Mouse (Mus musculus): Measurements from ENCODE around the gene Lrch1. TPM values are rescaled to one million over a fixed set of nuclear protein-coding genes. Genes with fewer than 3 reads are reported as not detected.

Lrch1 gene
- polyA plus RNA-seq, 1 experiment: 8.4 TPM

- Histone ChIP-seq H3K4me3 (ENCODE audit: insufficient read depth, low read depth, low read length) (no peak overlapping the region), H3K27ac (ENCODE audit: insufficient read depth, low read depth, low read length) (no peak overlapping the region), H3K4me1 (ENCODE audit: control insufficient read depth, insufficient read depth, low read length) (peaks cover 7% of the 10 kb centered on the region; the same call in 1 of the 2 replicates), H3K27me3 (replicated peaks; ENCODE audit: control insufficient read depth, insufficient read depth, low read length) (no peaks in the 10 kb centered on the region), H3K36me3 (ENCODE audit: control insufficient read depth, insufficient read depth, low read length) (no peaks in the 10 kb centered on the region; the same call in 1 of the 2 replicates)
- DNase-seq: no peak
- WGBS: 85% methylated on average over 8 of the region's 8 CpGs
- TF ChIP-seq POLR2A (IDR thresholded peaks at IDR 0.05; ENCODE audit: low read depth, low read length): no peak
- TF ChIP-seq CTCF (conservative IDR thresholded peaks at IDR 0.05; ENCODE audit: insufficient read depth, insufficient read length, low read depth, low read length): no peak
Observed at GRCm38 (mm10) chr14:74855429-74855828, 92.2 kb downstream of the Lrch1 start.

GRCm38 (mm10) chr14:74853759-74854100 lies 93.9 kb downstream of the Lrch1 start:
- Histone ChIP-seq H3K4me3 (ENCODE audit: insufficient read depth, low read depth, low read length) (no peak overlapping the region), H3K27me3 (replicated peaks; ENCODE audit: control insufficient read depth, insufficient read depth, low read length) (no peaks in the 10 kb centered on the region), H3K36me3 (ENCODE audit: control insufficient read depth, insufficient read depth, low read length) (no peaks in the 10 kb centered on the region; the same call in 1 of the 2 replicates), H3K27ac (ENCODE audit: insufficient read depth, low read depth, low read length) (0 out of 2 replicates have a peak overlapping the region, but pooled peaks have one; percentile 90), H3K4me1 (ENCODE audit: control insufficient read depth, insufficient read depth, low read length) (peaks cover 11% of the 10 kb centered on the region; the same call in 1 of the 2 replicates)
- no peak for DNase-seq
- WGBS: 63% methylated on average over 4 of the region's 4 CpGs
- TF ChIP-seq POLR2A (IDR thresholded peaks at IDR 0.05; ENCODE audit: low read depth, low read length) (no peak), CTCF (conservative IDR thresholded peaks at IDR 0.05; ENCODE audit: insufficient read depth, insufficient read length, low read depth, low read length) (no peak)

- Histone ChIP-seq H3K4me1 (ENCODE audit: control insufficient read depth, insufficient read depth, low read length) (peaks cover 11% of the 10 kb centered on the region; the same call in 1 of the 2 replicates), H3K27me3 (replicated peaks; ENCODE audit: control insufficient read depth, insufficient read depth, low read length) (no peaks in the 10 kb centered on the region), H3K36me3 (ENCODE audit: control insufficient read depth, insufficient read depth, low read length) (no peaks in the 10 kb centered on the region; the same call in 1 of the 2 replicates), H3K27ac (ENCODE audit: insufficient read depth, low read depth, low read length) (peak overlapping the region; percentile 90; the same call in 1 of the 2 replicates), H3K4me3 (ENCODE audit: insufficient read depth, low read depth, low read length) (no peak overlapping the region)
- peak; percentile 55 for DNase-seq
- WGBS: 31% methylated on average over 16 of the region's 16 CpGs
- no peak for TF ChIP-seq POLR2A (IDR thresholded peaks at IDR 0.05; ENCODE audit: low read depth, low read length)
- TF ChIP-seq CTCF (conservative IDR thresholded peaks at IDR 0.05; ENCODE audit: insufficient read depth, insufficient read length, low read depth, low read length): no peak
Observed at GRCm38 (mm10) chr14:74852965-74853758, 94.5 kb downstream of the Lrch1 start.

- no peak overlapping the region for H3K27ac ChIP-seq (ENCODE audit: insufficient read depth, low read depth, low read length)
- no peak for TF ChIP-seq CTCF (conservative IDR thresholded peaks at IDR 0.05; ENCODE audit: insufficient read depth, insufficient read length, low read depth, low read length)
- TF ChIP-seq POLR2A (IDR thresholded peaks at IDR 0.05; ENCODE audit: low read depth, low read length): no peak
- no peak for DNase-seq
Observed at GRCm38 (mm10) chr14:74851866-74852265, 95.8 kb downstream of the Lrch1 start.

GRCm38 (mm10) chr14:74849020-74849419 lies 98.7 kb downstream of the Lrch1 start:
- H3K4me1 ChIP-seq (ENCODE audit: control insufficient read depth, insufficient read depth, low read length): peaks cover 26% of the 10 kb centered on the region
- 59% methylated on average over 6 of the region's 6 CpGs for WGBS
- no peak overlapping the region for H3K27ac ChIP-seq (ENCODE audit: insufficient read depth, low read depth, low read length)

More at GRCm38 (mm10) chr14:74851866-74852265, 95.8 kb downstream of the Lrch1 start:
- Histone ChIP-seq H3K27me3 (replicated peaks; ENCODE audit: control insufficient read depth, insufficient read depth, low read length) (no peaks in the 10 kb centered on the region), H3K36me3 (ENCODE audit: control insufficient read depth, insufficient read depth, low read length) (no peaks in the 10 kb centered on the region; the same call in 1 of the 2 replicates), H3K4me1 (ENCODE audit: control insufficient read depth, insufficient read depth, low read length) (peaks cover 19% of the 10 kb centered on the region), H3K4me3 (ENCODE audit: insufficient read depth, low read depth, low read length) (no peak overlapping the region)
- WGBS: 63% methylated on average over 9 of the region's 9 CpGs

GRCm38 (mm10) chr14:74848224-74848623 lies 99.5 kb downstream of the Lrch1 start:
- no peaks in the 10 kb centered on the region for H3K36me3 ChIP-seq (ENCODE audit: control insufficient read depth, insufficient read depth, low read length)
- no peak for TF ChIP-seq CTCF (conservative IDR thresholded peaks at IDR 0.05; ENCODE audit: insufficient read depth, insufficient read length, low read depth, low read length)
- peak overlapping the region; percentile 26; the same call in 1 of the 2 replicates for H3K27ac ChIP-seq (ENCODE audit: insufficient read depth, low read depth, low read length)
- DNase-seq: no peak
- H3K4me3 ChIP-seq (ENCODE audit: insufficient read depth, low read depth, low read length): no peak overlapping the region
- peaks cover 23% of the 10 kb centered on the region for H3K4me1 ChIP-seq (ENCODE audit: control insufficient read depth, insufficient read depth, low read length)
- H3K27me3 ChIP-seq (replicated peaks; ENCODE audit: control insufficient read depth, insufficient read depth, low read length): no peaks in the 10 kb centered on the region
- WGBS: 82% methylated on average over 5 of the region's 5 CpGs

More at GRCm38 (mm10) chr14:74849020-74849419, 98.7 kb downstream of the Lrch1 start:
- no peak for DNase-seq
- H3K27me3 ChIP-seq (replicated peaks; ENCODE audit: control insufficient read depth, insufficient read depth, low read length): no peaks in the 10 kb centered on the region
- H3K4me3 ChIP-seq (ENCODE audit: insufficient read depth, low read depth, low read length): no peak overlapping the region
- TF ChIP-seq POLR2A (IDR thresholded peaks at IDR 0.05; ENCODE audit: low read depth, low read length): no peak
- no peak for TF ChIP-seq CTCF (conservative IDR thresholded peaks at IDR 0.05; ENCODE audit: insufficient read depth, insufficient read length, low read depth, low read length)
- H3K36me3 ChIP-seq (ENCODE audit: control insufficient read depth, insufficient read depth, low read length): no peaks in the 10 kb centered on the region
